Mouse (Mus musculus) stomach, postnatal 0 days (tissue): Measurements from ENCODE around the gene Rabgap1l.

Experiments
- CTCF ChIP-seq: IDR thresholded peaks from 2 replicates; pipeline ENCODE4 v1.5.1; 2016; ENCODE audit warnings: antibody characterized with exemption, low read depth, mild to moderate bottlenecking, moderate library complexity
- EP300 ChIP-seq: optimal IDR thresholded peaks from 2 replicates; pipeline ENCODE3; 2016; ENCODE audit warnings: antibody characterized with exemption

- TF ChIP-seq CTCF (no peak), EP300 (no peak)
Measured at GRCm38 (mm10) chr1:160438820-160439219, 354.2 kb downstream of the Rabgap1l start.
